ENCODE assay signal across 7 mouse cellular contexts in the genomic region with DNA sequence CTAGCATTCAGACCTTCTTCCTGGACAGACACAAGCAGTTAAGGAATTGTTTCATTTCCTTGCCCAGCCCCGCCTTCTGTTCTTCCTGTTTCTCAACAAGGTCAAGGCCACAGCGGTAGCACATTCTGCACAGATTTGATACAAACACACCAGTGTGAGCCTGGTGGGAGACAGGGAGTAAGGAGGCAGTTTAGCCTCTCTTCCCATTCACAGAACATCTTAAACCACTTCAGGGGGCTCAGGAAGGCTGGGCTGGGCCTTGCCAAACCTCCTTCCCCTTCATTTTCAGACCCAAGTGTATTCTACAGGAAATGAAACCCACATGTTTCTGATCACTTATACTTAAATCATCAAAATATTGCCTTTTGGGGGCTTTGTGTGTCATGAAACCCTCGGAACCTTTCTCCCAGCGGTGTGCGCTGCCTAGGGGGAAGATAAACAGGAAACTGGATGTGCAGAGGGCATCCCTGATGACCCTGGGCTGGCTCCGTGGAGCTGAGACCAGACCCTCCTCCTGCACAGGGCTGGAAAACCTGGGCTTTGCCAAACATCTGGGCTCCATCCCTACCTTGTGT.
DNase-seq lines count a peak whose midpoint lies in the region; ATAC-seq and TF ChIP-seq lines count a peak whose summit lies in the region.

No protein-coding gene starts in this region.

- no peak overlapping the region for H3K4me3 ChIP-seq in lung, embryonic 14.5 days (ENCODE audit: low read depth, low read length)

- ATAC-seq in lung, embryonic 14.5 days (ENCODE audit: insufficient read depth): no peak

- WGBS in lung, embryonic 14.5 days: 26% methylated on average over 6 of the region's 6 CpGs

- H3K4me2 ChIP-seq in lung, embryonic 14.5 days: no peak overlapping the region

- no peaks in the 10 kb centered on the region for H3K36me3 ChIP-seq in lung, embryonic 14.5 days (ENCODE audit: insufficient read depth)

- no peak overlapping the region; the same call in 1 of the 2 replicates for H3K27ac ChIP-seq in lung, embryonic 14.5 days (ENCODE audit: low read depth)

- no peaks in the 10 kb centered on the region for H3K9me3 ChIP-seq in lung, embryonic 14.5 days (ENCODE audit: low read depth, low read length)

- no peak overlapping the region for H3K9ac ChIP-seq in lung, embryonic 14.5 days

- H3K4me1 ChIP-seq in lung, embryonic 14.5 days (ENCODE audit: insufficient read depth): peaks cover 6% of the 10 kb centered on the region; the same call in 1 of the 2 replicates

- TF ChIP-seq CTCF in lung, embryonic 14.5 days (IDR thresholded peaks at IDR 0.05; ENCODE audit: low read depth): no peak

- no peaks in the 10 kb centered on the region for H3K27me3 ChIP-seq in lung, embryonic 14.5 days (ENCODE audit: insufficient read depth, low read length)

- peak; percentile 27 for DNase-seq in adrenal gland, adult 18-20 months (ENCODE audit: low spot score in 2 of 2)
- peak; percentile 57 to 66 for DNase-seq in adrenal gland, postnatal 36 days
- DNase-seq in heart, postnatal 4 days: peak; percentile 12
- peak; percentile 44 for DNase-seq in lung, embryonic 14.5 days
- no peak for DNase-seq in urinary bladder, postnatal 10 days (ENCODE audit: low spot score)
- DNase-seq in right cerebral cortex, postnatal 25 days: no peak
- no peak for DNase-seq in cerebellum, adult 18-20 months

Comparison
In these comparisons a context has a peak if more than half of its experiments do, and no peak if none do; other contexts are left out.
1. DNase-seq: peak in adrenal gland, adult 18-20 months (2 of 2), adrenal gland, postnatal 36 days (2 of 2), heart, postnatal 4 days (single experiment) and lung, embryonic 14.5 days (single experiment); none in urinary bladder, postnatal 10 days (single experiment), right cerebral cortex, postnatal 25 days (single experiment) and cerebellum, adult 18-20 months (0 of 2).